Mouse (Mus musculus): ENCODE results near the gene Atp6v1g3. TPM values are rescaled to one million over a fixed set of nuclear protein-coding genes. Genes with fewer than 3 reads are reported as not detected.
A peak's percentile ranks its signal among the peaks of the same experiment; 100 is the strongest.

Gene Atp6v1g3
- polyA plus RNA-seq, 1 experiment from 2014 or later = not detected

DNA sequence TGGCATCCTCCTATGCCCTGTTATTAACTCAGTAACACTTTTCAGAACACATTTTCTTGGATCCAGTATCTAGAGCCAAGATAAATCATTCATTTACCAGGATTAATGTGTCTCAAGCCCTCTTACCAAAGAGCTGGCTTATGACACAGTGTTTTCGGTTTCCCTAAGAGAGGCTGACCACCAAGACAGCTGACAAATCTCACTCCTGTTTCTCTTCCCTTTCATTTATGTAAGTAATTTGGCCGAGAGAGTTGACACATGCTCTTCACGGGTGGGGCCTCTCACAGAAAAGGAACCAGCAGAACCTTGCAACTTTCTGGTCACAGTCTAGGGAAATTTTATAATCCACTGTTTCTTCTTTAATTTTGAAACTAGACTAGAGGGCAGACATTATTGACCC is 49.1 kb downstream of the Atp6v1g3 start:
- H3K4me2 ChIP-seq (ENCODE audit: low read depth, low read length) = no peak overlapping the region
- H3K36me3 ChIP-seq (replicated peaks; ENCODE audit: insufficient read depth, low read length) = no peaks in the 10 kb centered on the region
- DNase-seq (no peak), ATAC-seq (peak; percentile 63; the same call in 1 of the 2 replicates)
- 29% methylated on average over 3 of the region's 3 CpGs for WGBS (ENCODE audit: insufficient replicate concordance)
- no peaks in the 10 kb centered on the region for H3K9me3 ChIP-seq (ENCODE audit: low read length)
- 0 out of 2 replicates have a peak, but pooled peaks cover 3% of the 10 kb centered on the region for H3K4me1 ChIP-seq (ENCODE audit: insufficient read depth)
- H3K4me3 ChIP-seq (ENCODE audit: low read depth, low read length) = no peak overlapping the region
- no peaks in the 10 kb centered on the region for H3K27me3 ChIP-seq (ENCODE audit: insufficient read depth, low read length)
- peak overlapping the region; percentile 44 for H3K27ac ChIP-seq (ENCODE audit: low read depth)
- H3K9ac ChIP-seq (replicated peaks) = no peak overlapping the region
- no peak for TF ChIP-seq CTCF (IDR thresholded peaks at IDR 0.05; ENCODE audit: low read depth)
- no peak for TF ChIP-seq EP300 (IDR thresholded peaks at IDR 0.05; ENCODE audit: low read depth)

DNA sequence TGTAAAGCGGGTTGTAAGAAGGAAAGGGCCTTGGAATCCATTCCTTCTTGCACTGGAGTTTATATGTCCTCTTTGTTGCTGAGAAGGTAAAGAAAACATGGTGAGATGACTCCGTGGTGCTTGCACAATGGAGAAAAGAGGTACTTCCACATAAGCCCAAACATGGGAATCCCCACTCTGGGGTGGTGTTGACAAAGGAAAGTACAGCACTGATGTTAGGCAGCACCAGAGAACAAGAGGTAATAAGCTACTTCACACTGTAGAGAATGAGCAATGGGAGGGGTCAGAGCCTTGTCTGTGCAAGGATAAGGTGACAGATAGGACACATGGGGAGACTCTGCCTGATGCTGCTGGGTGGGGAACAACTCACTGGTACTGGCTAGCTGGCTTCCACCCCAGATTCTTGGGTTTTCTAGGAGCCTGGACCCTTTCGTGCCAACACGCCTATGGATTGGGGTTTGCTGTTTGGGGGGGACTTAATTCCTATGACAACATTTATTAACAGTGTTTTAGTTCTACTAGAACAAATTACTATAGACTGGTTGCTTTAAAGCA is 49.6 kb downstream of the Atp6v1g3 start:
- TF ChIP-seq CTCF (IDR thresholded peaks at IDR 0.05; ENCODE audit: low read depth) = no peak
- no peak for TF ChIP-seq EP300 (IDR thresholded peaks at IDR 0.05; ENCODE audit: low read depth)

DNA sequence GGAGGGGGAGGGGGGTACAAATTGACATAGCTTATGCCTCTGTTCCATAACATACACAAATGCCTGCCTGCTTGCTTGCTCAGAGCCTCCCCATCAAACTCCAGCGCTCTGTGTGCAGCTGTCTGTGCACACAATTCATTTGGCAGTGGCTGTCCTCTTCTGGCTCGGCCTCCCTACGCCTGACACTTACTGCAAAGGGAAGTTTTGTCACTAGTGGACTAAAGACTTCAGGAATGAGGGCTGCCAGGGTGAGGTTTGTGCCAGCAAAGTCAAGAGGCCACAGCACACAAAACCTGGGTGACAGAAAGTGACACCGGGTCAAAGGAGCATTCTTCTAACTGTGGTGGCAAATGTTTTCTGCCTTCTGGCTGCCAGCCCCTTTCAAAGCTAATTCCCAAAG is 52.6 kb downstream of the Atp6v1g3 start:
- DNase-seq (no peak), ATAC-seq (no peak)
- 0 out of 2 replicates have a peak, but pooled peaks cover 3% of the 10 kb centered on the region for H3K4me1 ChIP-seq (ENCODE audit: insufficient read depth)
- no peaks in the 10 kb centered on the region for H3K27me3 ChIP-seq (ENCODE audit: insufficient read depth, low read length)
- no peak overlapping the region for H3K27ac ChIP-seq (ENCODE audit: low read depth)
- no peak overlapping the region for H3K4me3 ChIP-seq (ENCODE audit: low read depth, low read length)
- H3K9me3 ChIP-seq (ENCODE audit: low read length) = no peaks in the 10 kb centered on the region
- TF ChIP-seq EP300 (IDR thresholded peaks at IDR 0.05; ENCODE audit: low read depth) (no peak), CTCF (IDR thresholded peaks at IDR 0.05; ENCODE audit: low read depth) (no peak)
- no peak overlapping the region for H3K9ac ChIP-seq (replicated peaks)
- H3K4me2 ChIP-seq (ENCODE audit: low read depth, low read length) = no peak overlapping the region
- H3K36me3 ChIP-seq (replicated peaks; ENCODE audit: insufficient read depth, low read length) = no peaks in the 10 kb centered on the region
- 72% methylated on average over 4 of the region's 4 CpGs for WGBS (ENCODE audit: insufficient replicate concordance)

More for the DNA sequence above, 49.6 kb downstream of the Atp6v1g3 start:
- H3K36me3 ChIP-seq (replicated peaks; ENCODE audit: insufficient read depth, low read length) = no peaks in the 10 kb centered on the region
- H3K27me3 ChIP-seq (ENCODE audit: insufficient read depth, low read length) = no peaks in the 10 kb centered on the region
- 75% methylated on average over 4 of the region's 4 CpGs for WGBS (ENCODE audit: insufficient replicate concordance)
- H3K4me3 ChIP-seq (ENCODE audit: low read depth, low read length) = no peak overlapping the region
- DNase-seq (no peak), ATAC-seq (peak; percentile 51; the same call in 1 of the 2 replicates)
- peak overlapping the region; percentile 44 for H3K27ac ChIP-seq (ENCODE audit: low read depth)
- H3K4me1 ChIP-seq (ENCODE audit: insufficient read depth) = 0 out of 2 replicates have a peak, but pooled peaks cover 3% of the 10 kb centered on the region
- no peak overlapping the region for H3K4me2 ChIP-seq (ENCODE audit: low read depth, low read length)
- H3K9ac ChIP-seq (replicated peaks) = no peak overlapping the region
- no peaks in the 10 kb centered on the region for H3K9me3 ChIP-seq (ENCODE audit: low read length)

DNA sequence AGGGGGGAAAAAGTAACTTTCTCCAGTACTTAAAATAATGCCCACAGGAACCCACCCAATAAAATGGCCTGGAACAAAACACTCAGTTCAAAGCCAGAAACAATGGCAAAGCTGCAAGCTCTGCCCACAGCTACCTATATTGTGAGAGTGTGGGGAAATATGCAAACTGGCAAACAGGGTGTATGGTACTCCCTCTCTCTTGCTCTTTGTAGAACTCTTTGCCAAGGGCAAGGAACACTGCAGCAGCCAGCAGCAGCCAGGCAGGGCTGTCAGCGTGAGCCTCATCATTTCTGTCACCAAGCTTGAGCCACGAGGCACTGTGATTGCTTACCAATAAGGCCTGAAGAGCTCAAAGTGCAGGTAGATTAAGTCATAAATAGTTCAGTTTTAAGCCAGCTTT is 53.0 kb downstream of the Atp6v1g3 start:
- 69% methylated on average over 2 of the region's 2 CpGs for WGBS (ENCODE audit: insufficient replicate concordance)
- Histone ChIP-seq H3K27ac (ENCODE audit: low read depth) (no peak overlapping the region), H3K4me2 (ENCODE audit: low read depth, low read length) (no peak overlapping the region), H3K4me3 (ENCODE audit: low read depth, low read length) (no peak overlapping the region), H3K9ac (replicated peaks) (no peak overlapping the region), H3K9me3 (ENCODE audit: low read length) (no peaks in the 10 kb centered on the region), H3K4me1 (ENCODE audit: insufficient read depth) (0 out of 2 replicates have a peak, but pooled peaks cover 3% of the 10 kb centered on the region), H3K27me3 (ENCODE audit: insufficient read depth, low read length) (no peaks in the 10 kb centered on the region), H3K36me3 (replicated peaks; ENCODE audit: insufficient read depth, low read length) (no peaks in the 10 kb centered on the region)
- DNase-seq (no peak), ATAC-seq (no peak)
- TF ChIP-seq EP300 (IDR thresholded peaks at IDR 0.05; ENCODE audit: low read depth) (no peak), CTCF (IDR thresholded peaks at IDR 0.05; ENCODE audit: low read depth) (no peak)

DNA sequence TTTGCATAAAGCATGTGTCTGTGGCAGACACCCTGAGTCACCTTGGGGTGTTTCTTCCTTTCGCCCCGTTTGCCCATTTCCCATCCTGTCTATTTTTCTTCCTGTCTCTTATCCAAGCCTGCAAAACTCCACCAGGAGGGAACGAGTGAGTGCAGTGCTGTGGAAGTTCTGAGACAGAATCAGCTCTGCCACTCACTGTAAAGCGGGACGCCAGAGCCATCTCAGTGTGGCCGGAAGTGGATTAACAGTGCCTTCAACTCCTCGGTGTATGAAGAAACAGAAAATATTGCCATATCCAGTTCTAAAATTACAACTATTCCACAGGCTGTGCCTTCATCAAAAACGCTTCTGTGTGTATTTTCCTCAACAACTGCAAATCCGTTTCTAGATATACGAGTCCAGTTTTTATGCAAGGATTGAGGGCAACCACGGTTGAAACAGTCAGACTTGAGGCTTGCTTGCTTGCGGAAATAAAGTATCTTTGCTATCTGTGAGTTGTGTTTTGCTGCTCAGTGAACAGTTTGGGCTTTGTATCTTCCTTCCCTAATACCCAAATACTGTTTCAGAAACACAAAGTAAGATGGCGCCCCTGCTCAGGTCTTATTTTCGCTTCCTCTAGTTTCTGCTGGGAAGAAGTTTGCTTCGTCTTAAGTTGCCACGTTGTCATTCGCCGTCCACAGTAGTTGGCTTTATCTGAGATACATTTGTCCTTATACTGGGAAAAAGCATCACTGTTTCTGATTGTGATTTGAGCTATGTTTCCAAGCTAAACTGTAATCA is 54.1 kb downstream of the Atp6v1g3 start:
- no peak overlapping the region for H3K4me3 ChIP-seq (ENCODE audit: low read depth, low read length)
- peak overlapping the region; percentile 19; the same call in 1 of the 2 replicates for H3K27ac ChIP-seq (ENCODE audit: low read depth)
- no peaks in the 10 kb centered on the region for H3K9me3 ChIP-seq (ENCODE audit: low read length)
- H3K27me3 ChIP-seq (ENCODE audit: insufficient read depth, low read length) = no peaks in the 10 kb centered on the region
- H3K9ac ChIP-seq (replicated peaks) = no peak overlapping the region
- no peaks in the 10 kb centered on the region for H3K36me3 ChIP-seq (replicated peaks; ENCODE audit: insufficient read depth, low read length)
- peak overlapping the region; percentile 18 for H3K4me2 ChIP-seq (ENCODE audit: low read depth, low read length)
- TF ChIP-seq EP300 (IDR thresholded peaks at IDR 0.05; ENCODE audit: low read depth) = no peak
- WGBS (ENCODE audit: insufficient replicate concordance) = 46% methylated on average over 18 of the region's 18 CpGs
- DNase-seq (no peak), ATAC-seq (no peak)
- 0 out of 2 replicates have a peak, but pooled peaks cover 3% of the 10 kb centered on the region for H3K4me1 ChIP-seq (ENCODE audit: insufficient read depth)

DNA sequence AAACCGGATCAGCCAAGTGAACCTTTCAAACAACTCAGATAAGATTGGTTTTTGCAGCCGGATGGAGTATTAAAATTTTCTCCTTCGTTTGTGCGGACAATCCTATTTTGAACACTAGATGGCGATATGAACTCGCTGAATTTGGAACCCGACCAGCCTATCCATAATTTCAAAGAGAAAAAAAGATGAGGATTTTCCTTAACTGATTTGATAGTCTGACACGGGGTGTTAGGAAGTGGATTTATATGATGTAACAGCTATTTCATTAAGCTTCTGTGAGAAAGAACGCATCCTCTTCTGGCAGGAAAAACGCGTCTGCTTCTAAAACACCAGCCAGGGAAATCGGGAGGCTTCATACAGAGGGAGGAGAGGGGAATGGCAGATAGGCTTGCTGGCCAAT is 54.8 kb downstream of the Atp6v1g3 start:
- 0 out of 2 replicates have a peak, but pooled peaks cover 3% of the 10 kb centered on the region for H3K4me1 ChIP-seq (ENCODE audit: insufficient read depth)
- DNase-seq (no peak), ATAC-seq (no peak)
- no peak overlapping the region for H3K9ac ChIP-seq (replicated peaks)
- H3K27me3 ChIP-seq (ENCODE audit: insufficient read depth, low read length) = no peaks in the 10 kb centered on the region
- H3K27ac ChIP-seq (ENCODE audit: low read depth) = no peak overlapping the region
- TF ChIP-seq EP300 (IDR thresholded peaks at IDR 0.05; ENCODE audit: low read depth) (no peak), CTCF (IDR thresholded peaks at IDR 0.05; ENCODE audit: low read depth) (peak; percentile 71)
- 0 out of 2 replicates have a peak overlapping the region, but pooled peaks have one; percentile 18 for H3K4me2 ChIP-seq (ENCODE audit: low read depth, low read length)
- H3K36me3 ChIP-seq (replicated peaks; ENCODE audit: insufficient read depth, low read length) = no peaks in the 10 kb centered on the region
- no peaks in the 10 kb centered on the region for H3K9me3 ChIP-seq (ENCODE audit: low read length)
- no peak overlapping the region for H3K4me3 ChIP-seq (ENCODE audit: low read depth, low read length)
- 19% methylated on average over 12 of the region's 12 CpGs for WGBS (ENCODE audit: insufficient replicate concordance)

All from liver, postnatal 0 days (tissue).